Mouse (Mus musculus) CH12.LX (cell line): ENCODE measurements around the gene Efnb2. TPM values are rescaled to one million over a fixed set of nuclear protein-coding genes. Genes with fewer than 3 reads are reported as not detected.

Source experiments
- DNase-seq: peaks from one replicate; pipeline ENCODE4 v3.0.0-alpha.2; 2013; ENCODE audit errors: extremely low read depth
- H3K27ac ChIP-seq: 2 replicates; pipeline ENCODE4 v1.5.1; 2012; ENCODE audit warnings: low read depth, mild to moderate bottlenecking, control low read depth, moderate library complexity; ENCODE audit not compliant: insufficient read depth
- H3K27me3 ChIP-seq: replicated peaks from 2 replicates; pipeline ENCODE3; 2012; ENCODE audit warnings: inconsistent platforms
- H3K36me3 ChIP-seq, 2 experiments: replicated peaks in 1 of 2; 2 replicates each; pipeline versions ENCODE3 to v1.6.1; 2012; ENCODE audit warnings: inconsistent platforms in 1 of 2, low read length in 1 of 2, mild to moderate bottlenecking in 1 of 2, mixed read lengths in 1 of 2, moderate library complexity in 1 of 2; ENCODE audit not compliant: control insufficient read depth in 1 of 2, insufficient read depth in 1 of 2
- H3K4me1 ChIP-seq, 2 experiments: 2 replicates each; pipeline ENCODE4 v1.6.1; 2012; ENCODE audit warnings: inconsistent platforms in 1 of 2, moderate library complexity in 1 of 2; ENCODE audit not compliant: insufficient read depth in 2 of 2, control insufficient read depth in 1 of 2
- H3K4me2 ChIP-seq: 2 replicates; pipeline ENCODE4 v1.6.1; 2012; ENCODE audit warnings: low read depth, mild to moderate bottlenecking, control low read depth; ENCODE audit not compliant: poor library complexity, insufficient read depth, severe bottlenecking
- H3K4me3 ChIP-seq, 3 experiments: fragments of 150-350 bp in 1 of 3; sonication (generic) in 1 of 3; replicated peaks in 1 of 3; 2 replicates each; pipeline versions ENCODE3 to v1.5.1; 2011 to 2012; ENCODE audit warnings: low read depth in 2 of 3, low read length in 2 of 3, mild to moderate bottlenecking in 2 of 3, moderate library complexity in 2 of 3, control low read depth in 1 of 3, improper control_type of control experiment in 1 of 3, inconsistent platforms in 1 of 3, mixed read lengths in 1 of 3; ENCODE audit not compliant: poor library complexity in 1 of 3
- H3K79me2 ChIP-seq: replicated peaks from 2 replicates; pipeline ENCODE4 v1.6.1; 2012; ENCODE audit warnings: mild to moderate bottlenecking, moderate library complexity; ENCODE audit not compliant: control insufficient read depth, poor library complexity, insufficient read depth, severe bottlenecking; ENCODE audit errors: extremely low read depth
- H3K9ac ChIP-seq: 2 replicates; pipeline ENCODE4 v1.6.1; 2012; ENCODE audit warnings: low read depth, mild to moderate bottlenecking, control low read depth, moderate library complexity; ENCODE audit not compliant: insufficient read depth
- H3K9me3 ChIP-seq: replicated peaks from 2 replicates; pipeline ENCODE3; 2012; ENCODE audit warnings: low read length, inconsistent platforms, mixed read lengths
- BHLHE40 ChIP-seq: IDR thresholded peaks from 2 replicates; pipeline ENCODE4 v1.6.1; 2011; ENCODE audit warnings: mild to moderate bottlenecking, low read depth, low read length, improper control_type of control experiment
- CHD1 ChIP-seq: IDR thresholded peaks from 2 replicates; pipeline ENCODE4 v1.6.1; 2012; ENCODE audit warnings: low read depth, low read length, improper control_type of control experiment, inconsistent platforms
- E2F4 ChIP-seq: IDR thresholded peaks from 2 replicates; pipeline ENCODE4 v1.6.1; 2011; ENCODE audit warnings: low read depth, low read length, improper control_type of control experiment; ENCODE audit not compliant: insufficient replicate concordance
- JUN ChIP-seq: IDR thresholded peaks from 2 replicates; pipeline ENCODE4 v1.6.1; 2011; ENCODE audit warnings: low read depth, mild to moderate bottlenecking, low read length, improper control_type of control experiment, moderate library complexity; ENCODE audit not compliant: insufficient read depth
- KAT2A ChIP-seq: IDR thresholded peaks from 2 replicates; pipeline ENCODE4 v1.6.1; 2012; ENCODE audit warnings: low read length, improper control_type of control experiment, inconsistent platforms; ENCODE audit not compliant: insufficient replicate concordance
- MAFK ChIP-seq: IDR thresholded peaks from 2 replicates; pipeline ENCODE4 v1.6.1; 2011; ENCODE audit warnings: low read length, improper control_type of control experiment; ENCODE audit not compliant: insufficient replicate concordance
- MAZ ChIP-seq: IDR thresholded peaks from 2 replicates; pipeline ENCODE4 v1.6.1; 2012; ENCODE audit warnings: low read depth, mild to moderate bottlenecking, inconsistent platforms, low read length, improper control_type of control experiment, moderate library complexity
- MEF2A ChIP-seq: IDR thresholded peaks from 2 replicates; pipeline ENCODE4 v1.6.1; 2014; ENCODE audit warnings: low read depth, mild to moderate bottlenecking, inconsistent platforms, low read length, improper control_type of control experiment, borderline replicate concordance
- POLR2A ChIP-seq: IDR thresholded peaks from 2 replicates; pipeline ENCODE4 v1.6.1; 2011; ENCODE audit warnings: low read depth, mild to moderate bottlenecking, improper control_type of control experiment, low read length
- POLR2AphosphoS2 ChIP-seq: IDR thresholded peaks from 2 replicates; pipeline ENCODE4 v1.6.1; 2011; ENCODE audit warnings: low read depth, low read length, improper control_type of control experiment
- SIN3A ChIP-seq: IDR thresholded peaks from 2 replicates; pipeline ENCODE4 v1.6.1; 2012; ENCODE audit warnings: low read length, improper control_type of control experiment, inconsistent platforms
- SMC3 ChIP-seq: IDR thresholded peaks from 2 replicates; pipeline ENCODE4 v1.6.1; 2011; ENCODE audit warnings: low read depth, low read length, improper control_type of control experiment
- TBP ChIP-seq: conservative IDR thresholded peaks from 2 replicates; pipeline ENCODE4 v1.6.1; 2011; ENCODE audit warnings: low read depth, low read length, improper control_type of control experiment
- USF2 ChIP-seq: conservative IDR thresholded peaks from 2 replicates; pipeline ENCODE4 v1.6.1; 2011; ENCODE audit warnings: low read depth, low read length, improper control_type of control experiment
- ZC3H11A ChIP-seq: IDR thresholded peaks from 2 replicates; pipeline ENCODE4 v1.6.1; 2012; ENCODE audit warnings: low read depth, mild to moderate bottlenecking, inconsistent platforms, low read length, improper control_type of control experiment
- ZMIZ1 ChIP-seq: IDR thresholded peaks from 2 replicates; pipeline ENCODE4 v1.6.1; 2012; ENCODE audit warnings: low read depth, mild to moderate bottlenecking, inconsistent platforms, low read length, improper control_type of control experiment
- ZNF384 ChIP-seq: IDR thresholded peaks from 2 replicates; pipeline ENCODE4 v1.6.1; 2012; ENCODE audit warnings: low read depth, low read length, improper control_type of control experiment, inconsistent platforms
- dilution Hi-C: fragments of 300-500 bp; cut with MboI; formaldehyde crosslinking; loops from 2 replicates; pipeline ENCODE4 v1.14.3; 2020; ENCODE audit warnings: low sequenced_read_pairs; ENCODE audit not compliant: extremely low pct_unique_long_range_greater_than_20kb, extremely low pct_ligation_motif_present
- in situ Hi-C: fragments of 300-500 bp; cut with MboI; formaldehyde crosslinking; loops from 3 replicates; pipeline ENCODE4 v1.14.3; 2019; ENCODE audit warnings: low sequenced_read_pairs, low pct_ligation_motif_present, low pct_unique_long_range_greater_than_20kb, mixed read lengths
- polyA plus RNA-seq: library from polyadenylated mRNA; unstranded; fragments of >175 nt; gene quantifications from 2 replicates; pipeline ENCODE4 v1.2.1, GENCODE M21; 2012; ENCODE audit warnings: low read depth; ENCODE audit not compliant: insufficient read length
- total RNA-seq, 2 experiments: library from RNA; depleted of rRNA; stranded (reverse); fragments of 300-350 nt in 1 of 2; fragments of >200 nt in 1 of 2; gene quantifications; 2 replicates each; pipeline ENCODE4 v1.2.3; 2012 to 2014

Efnb2 gene
- total and polyA plus RNA-seq, 3 experiments: 0.06 to 0.25 TPM; not detected in 1

GRCm38 (mm10) chr8:8593812-8594211 lies 67.2 kb downstream of the Efnb2 start:
- in situ Hi-C loops (no loop called here), dilution Hi-C loops (no loop called here)
- Histone ChIP-seq H3K27ac (no peak overlapping the region), H3K79me2 (no peaks in the 10 kb centered on the region), H3K9me3 (peaks cover 76% of the 10 kb centered on the region), H3K4me3 (no peak overlapping the region), H3K36me3 (no peaks in the 10 kb centered on the region), H3K4me2 (no peak overlapping the region), H3K27me3 (no peaks in the 10 kb centered on the region), H3K4me1 (no peaks in the 10 kb centered on the region), H3K9ac (no peak overlapping the region)
- TF ChIP-seq CHD1 (no peak), USF2 (no peak), SMC3 (no peak), JUN (no peak), POLR2AphosphoS2 (no peak), ZC3H11A (no peak), MAFK (no peak), ZMIZ1 (no peak), E2F4 (no peak), MEF2A (no peak), TBP (no peak), BHLHE40 (no peak), KAT2A (no peak)
- no peak for DNase-seq

GRCm38 (mm10) chr8:8593371-8593770 lies 67.7 kb downstream of the Efnb2 start:
- no peak overlapping the region for H3K27ac ChIP-seq
- dilution Hi-C loops (no loop called here), in situ Hi-C loops (no loop called here)
- DNase-seq: no peak
- H3K4me1 ChIP-seq: no peaks in the 10 kb centered on the region
- no peak overlapping the region for H3K4me2 ChIP-seq
- no peaks in the 10 kb centered on the region for H3K27me3 ChIP-seq
- no peaks in the 10 kb centered on the region for H3K36me3 ChIP-seq
- no peaks in the 10 kb centered on the region for H3K79me2 ChIP-seq
- no peak overlapping the region for H3K9ac ChIP-seq
- H3K9me3 ChIP-seq: peaks cover 76% of the 10 kb centered on the region
- H3K4me3 ChIP-seq: no peak overlapping the region
- no peak for TF ChIP-seq POLR2A
- TF ChIP-seq SIN3A: no peak
- TF ChIP-seq ZNF384: no peak
- TF ChIP-seq MAZ: no peak
- TF ChIP-seq CHD1: no peak
- TF ChIP-seq TBP: no peak
